Mouse (Mus musculus): Measurements from ENCODE around the gene Hunk.

- TF ChIP-seq POLR2A (IDR thresholded peaks at IDR 0.05; ENCODE audit: insufficient read length, low read depth) = no peak
- TF ChIP-seq MYOG (IDR thresholded peaks at IDR 0.05; ENCODE audit: control insufficient read depth in 1 of 3, insufficient read depth in 1 of 3, insufficient read length in 2 of 3, low read depth in 2 of 3) = no peak
- no peak for TF ChIP-seq MAX (IDR thresholded peaks at IDR 0.05; ENCODE audit: low read depth)
- TF ChIP-seq POLR2AphosphoS2 (IDR thresholded peaks at IDR 0.05; ENCODE audit: insufficient read length, low read depth) = no peak
- TF ChIP-seq E2F4 (IDR thresholded peaks at IDR 0.05; ENCODE audit: insufficient read depth) = no peak
- TF ChIP-seq USF1 (IDR thresholded peaks at IDR 0.05; ENCODE audit: low read depth) = no peak
- TF ChIP-seq MYOD1 (IDR thresholded peaks at IDR 0.05; ENCODE audit: control insufficient read depth in 1 of 3, insufficient read length in 2 of 3, low read depth in 2 of 3) = no peak
- no peak for TF ChIP-seq SRF (IDR thresholded peaks at IDR 0.05; ENCODE audit: control insufficient read depth, insufficient read length, low read depth)
- TF ChIP-seq CEBPB (IDR thresholded peaks at IDR 0.05; ENCODE audit: insufficient read depth, poor library complexity, severe bottlenecking) = no peak
- no peak for TF ChIP-seq TCF12 (IDR thresholded peaks at IDR 0.05; ENCODE audit: insufficient read depth, poor library complexity, severe bottlenecking)
- TF ChIP-seq TCF3 (IDR thresholded peaks at IDR 0.05; ENCODE audit: insufficient read length, low read depth) = no peak
Observed at GRCm38 (mm10) chr16:90461304-90461905, 75.6 kb downstream of the Hunk start.
